Mouse (Mus musculus) embryonic facial prominence, embryonic 14.5 days (tissue): ENCODE measurements around the gene Ccl2. TPM values are rescaled to one million over a fixed set of nuclear protein-coding genes. Genes with fewer than 3 reads are reported as not detected.

Source experiments
- ATAC-seq: fragments of 200-750 bp; cut with Nextera tagmentation; 2 replicates; pipeline ENCODE4 v1.8.0; 2017; ENCODE audit warnings: low read depth, moderate number of reproducible peaks, moderate TSS enrichment
- DNase-seq: peaks from one replicate; pipeline ENCODE4 v3.0.0-alpha.2; 2015; ENCODE audit warnings: low spot score
- H3K27ac ChIP-seq: fragments of 300-500 bp; sonication (generic); replicated peaks from 2 replicates; pipeline ENCODE4 v1.5.1; 2014; ENCODE audit warnings: low read depth, mild to moderate bottlenecking, low read length, moderate library complexity
- H3K27me3 ChIP-seq: fragments of 300-500 bp; sonication (generic); replicated peaks from 2 replicates; pipeline ENCODE4 v1.6.1; 2014; ENCODE audit warnings: low read length; ENCODE audit not compliant: control insufficient read depth, insufficient read depth
- H3K36me3 ChIP-seq: fragments of 300-500 bp; sonication (generic); 2 replicates; pipeline ENCODE4 v1.6.1; 2014; ENCODE audit warnings: low read length, mixed read lengths; ENCODE audit not compliant: control insufficient read depth, insufficient read depth
- H3K4me1 ChIP-seq: fragments of 300-500 bp; sonication (generic); 2 replicates; pipeline ENCODE4 v1.6.1; 2014; ENCODE audit warnings: antibody characterized with exemption, low read length; ENCODE audit not compliant: control insufficient read depth, insufficient read depth
- H3K4me2 ChIP-seq: fragments of 300-500 bp; sonication (generic); 2 replicates; pipeline ENCODE4 v1.6.1; 2014; ENCODE audit warnings: low read depth, mild to moderate bottlenecking, low read length, moderate library complexity, mixed read lengths
- H3K4me3 ChIP-seq: fragments of 300-500 bp; sonication (generic); 2 replicates; pipeline ENCODE4 v1.5.1; 2014; ENCODE audit warnings: low read depth, mild to moderate bottlenecking, low read length
- H3K9ac ChIP-seq: fragments of 300-500 bp; sonication (generic); 2 replicates; pipeline ENCODE4 v1.6.1; 2014; ENCODE audit warnings: low read depth, mild to moderate bottlenecking, low read length, moderate library complexity, mixed read lengths
- H3K9me3 ChIP-seq: fragments of 300-500 bp; sonication (generic); 2 replicates; pipeline ENCODE4 v1.6.1; 2016; ENCODE audit warnings: low read length; ENCODE audit not compliant: control insufficient read depth
- WGBS: fragments of 180-500 bp; shearing (Covaris S2); extraction: QIAGEN DNeasy Blood & Tissue Kit; methylation state at CpG from one replicate; pipeline ENCODE4 v1.1.7; 2014; 5-methylcytosine and 5-hydroxymethylcytosine counted together
- polyA plus RNA-seq: library from polyadenylated mRNA; unstranded; fragments of >200 nt; fragmentation: Nextera tagmentation; extraction: Ambion mirVana; gene quantifications from 2 replicates; pipeline ENCODE4 v1.2.1, GENCODE M21; 2014

Gene Ccl2
- polyA plus RNA-seq, 1 experiment from 2014 or later, result 6.6 TPM

DNA sequence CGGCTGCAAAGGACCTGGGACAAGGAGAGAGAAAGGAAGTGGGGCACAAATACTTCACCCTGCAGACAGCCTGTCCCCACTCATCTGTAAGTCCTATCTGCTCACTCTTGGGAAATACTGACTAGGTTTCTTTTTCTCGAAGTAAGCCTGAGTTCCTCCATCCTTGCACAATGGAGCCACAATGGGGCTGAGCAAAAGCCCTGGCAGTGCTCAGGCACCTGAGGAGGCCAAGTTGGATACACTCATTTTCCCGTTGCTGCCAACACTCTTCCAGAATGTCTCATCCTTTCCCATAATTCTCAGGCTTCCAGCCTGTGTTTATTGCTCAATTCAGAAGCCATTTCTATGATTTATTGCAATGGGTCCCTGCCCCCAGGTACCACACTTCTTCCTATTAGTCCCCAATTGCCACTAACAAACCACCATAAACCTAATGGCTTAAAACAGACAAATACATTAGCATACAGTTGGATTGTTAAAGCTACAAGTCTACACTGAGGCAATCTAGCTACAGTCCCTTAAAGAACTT is 3.8 kb downstream of the Ccl2 start:
- WGBS, result 66% methylated on average over 3 of the region's 3 CpGs
- H3K27me3 ChIP-seq, result no peaks in the 10 kb centered on the region
- H3K4me3 ChIP-seq, result no peak overlapping the region
- no peak overlapping the region for H3K4me2 ChIP-seq
- H3K9me3 ChIP-seq, result no peaks in the 10 kb centered on the region
- H3K9ac ChIP-seq, result no peak overlapping the region
- no peak for DNase-seq
- no peak for ATAC-seq
- no peaks in the 10 kb centered on the region for H3K36me3 ChIP-seq
- H3K4me1 ChIP-seq, result no peaks in the 10 kb centered on the region
- H3K27ac ChIP-seq, result no peak overlapping the region

DNA sequence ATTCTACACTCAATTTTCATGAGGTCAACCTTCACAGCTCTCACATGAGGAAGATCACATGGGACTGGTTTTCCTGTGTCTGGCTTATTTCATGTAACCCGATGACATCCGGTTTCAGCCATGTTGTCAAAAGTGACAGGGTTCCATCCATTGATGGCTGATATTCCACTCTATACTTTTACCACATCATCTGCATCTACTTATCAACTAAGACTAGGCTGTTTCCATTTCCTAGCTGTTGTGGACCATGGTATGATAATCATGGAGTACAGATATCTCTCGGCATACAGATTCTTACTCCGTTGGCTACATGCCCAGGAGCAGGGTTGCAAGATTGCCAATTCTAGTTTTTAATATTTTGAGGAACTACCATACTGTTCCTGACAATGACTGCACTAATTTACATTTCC is 6.3 kb downstream of the Ccl2 start:
- Histone ChIP-seq H3K27ac (no peak overlapping the region), H3K4me3 (no peak overlapping the region), H3K9ac (no peak overlapping the region), H3K36me3 (no peaks in the 10 kb centered on the region), H3K9me3 (no peaks in the 10 kb centered on the region), H3K4me2 (no peak overlapping the region), H3K4me1 (no peaks in the 10 kb centered on the region), H3K27me3 (no peaks in the 10 kb centered on the region)
- ATAC-seq (no peak), DNase-seq (peak; percentile 43)
- WGBS, result 73% methylated on average over 4 of the region's 4 CpGs

DNA sequence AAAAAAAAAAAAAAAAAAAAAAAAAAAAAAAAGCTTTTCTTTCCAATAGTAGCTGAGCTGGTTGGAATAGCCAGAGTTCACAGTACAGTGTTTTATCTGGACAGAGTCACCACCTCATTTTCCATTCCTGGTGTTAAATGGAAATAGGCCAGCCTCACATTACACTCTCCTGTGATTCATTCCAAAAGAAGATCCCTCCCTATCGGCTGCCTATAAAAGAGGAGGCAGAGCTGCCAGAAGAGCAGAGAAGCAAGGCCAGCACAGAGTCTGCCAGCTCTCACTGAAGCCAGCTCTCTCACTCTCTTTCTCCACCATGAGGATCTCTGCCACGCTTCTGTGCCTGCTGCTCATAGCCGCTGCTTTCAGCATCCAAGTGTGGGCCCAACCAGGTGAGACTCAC is 10.1 kb downstream of the Ccl2 start, which contains the start of gene Ccl7:
Gene Ccl7, plus strand, starts transcription at position 242 of the 400 bp plus-strand sequence.
- H3K27me3 ChIP-seq, result no peaks in the 10 kb centered on the region
- no peak within 1 kb of the TSS for H3K4me3 ChIP-seq
- H3K36me3 ChIP-seq, result no peaks in the 10 kb centered on the region
- no peak for ATAC-seq
- H3K9me3 ChIP-seq, result no peaks in the 10 kb centered on the region
- H3K27ac ChIP-seq, result no peak within 1 kb of the TSS
- no peaks in the 10 kb centered on the region; the same call in 1 of the 2 replicates for H3K4me1 ChIP-seq
- no peak within 1 kb of the TSS for H3K4me2 ChIP-seq
- 68% methylated on average over 3 of the region's 3 CpGs for WGBS
- no peak within 1 kb of the TSS for H3K9ac ChIP-seq
- peak; percentile 32 for DNase-seq

DNA sequence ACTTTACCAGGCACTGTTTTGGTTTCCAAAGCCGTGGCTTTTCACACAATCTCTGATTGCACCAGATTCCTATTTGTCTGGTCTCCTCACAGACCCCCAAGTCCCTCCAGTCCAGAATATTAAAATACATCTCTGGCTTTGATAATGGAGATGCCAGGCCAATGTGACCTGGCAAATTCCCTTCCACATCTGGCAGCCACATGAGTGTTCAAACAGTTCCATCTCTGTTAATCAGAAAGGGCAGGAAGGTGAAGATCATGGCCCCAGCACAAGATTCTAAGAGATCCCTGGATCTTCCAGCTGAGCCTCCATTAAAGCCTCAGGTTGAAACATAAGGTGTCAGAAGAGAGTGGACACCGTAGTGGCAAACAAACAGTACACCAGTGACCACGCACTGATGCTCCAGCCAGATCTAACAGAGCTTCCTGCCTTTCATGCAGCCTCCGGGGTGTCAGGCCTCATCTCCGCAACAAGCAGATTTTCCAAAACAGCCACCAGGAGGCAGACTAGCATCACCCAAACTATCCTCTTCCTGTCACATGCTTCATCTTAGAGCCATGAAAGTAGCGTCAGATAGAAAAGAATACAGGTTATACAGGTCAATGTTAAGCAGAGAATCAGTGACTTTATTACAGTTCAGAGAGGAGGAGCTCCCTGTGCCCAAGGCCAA is 12.5 kb downstream of the Ccl2 start:
- H3K27me3 ChIP-seq, result no peaks in the 10 kb centered on the region
- no peak overlapping the region for H3K9ac ChIP-seq
- DNase-seq, result peak; percentile 29
- no peak overlapping the region for H3K4me3 ChIP-seq
- H3K36me3 ChIP-seq, result no peaks in the 10 kb centered on the region
- 17% methylated on average over 6 of the region's 6 CpGs for WGBS
- ATAC-seq, result no peak
- H3K4me2 ChIP-seq, result no peak overlapping the region
- H3K9me3 ChIP-seq, result no peaks in the 10 kb centered on the region
- no peak overlapping the region for H3K27ac ChIP-seq
- H3K4me1 ChIP-seq, result no peaks in the 10 kb centered on the region; the same call in 1 of the 2 replicates

DNA sequence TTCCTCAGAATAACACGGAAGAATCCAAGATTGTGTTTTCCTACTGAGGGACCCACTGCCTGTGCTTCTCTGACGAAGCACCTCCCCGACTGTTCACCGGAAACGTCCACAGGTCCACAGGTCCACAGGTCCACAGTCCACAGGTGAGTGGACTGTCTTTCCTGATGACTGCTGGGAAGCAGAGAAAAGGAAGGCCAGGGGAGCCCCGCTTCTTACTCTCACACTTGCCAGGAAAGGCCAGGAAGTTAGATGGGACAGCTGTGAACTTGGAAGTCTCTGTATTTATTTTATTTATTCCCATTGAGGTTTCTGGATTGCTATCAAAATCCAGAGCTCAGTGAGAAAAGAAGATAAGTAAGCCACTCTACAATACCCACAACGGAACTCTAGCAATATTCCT is 18.5 kb downstream of the Ccl2 start:
- no peak overlapping the region for H3K9ac ChIP-seq
- H3K4me1 ChIP-seq, result no peaks in the 10 kb centered on the region
- WGBS, result 80% methylated on average over 7 of the region's 7 CpGs
- H3K4me3 ChIP-seq, result no peak overlapping the region
- no peak overlapping the region for H3K4me2 ChIP-seq
- no peak for DNase-seq
- no peak for ATAC-seq
- no peaks in the 10 kb centered on the region for H3K27me3 ChIP-seq
- no peaks in the 10 kb centered on the region for H3K36me3 ChIP-seq
- H3K9me3 ChIP-seq, result no peaks in the 10 kb centered on the region
- no peak overlapping the region for H3K27ac ChIP-seq

DNA sequence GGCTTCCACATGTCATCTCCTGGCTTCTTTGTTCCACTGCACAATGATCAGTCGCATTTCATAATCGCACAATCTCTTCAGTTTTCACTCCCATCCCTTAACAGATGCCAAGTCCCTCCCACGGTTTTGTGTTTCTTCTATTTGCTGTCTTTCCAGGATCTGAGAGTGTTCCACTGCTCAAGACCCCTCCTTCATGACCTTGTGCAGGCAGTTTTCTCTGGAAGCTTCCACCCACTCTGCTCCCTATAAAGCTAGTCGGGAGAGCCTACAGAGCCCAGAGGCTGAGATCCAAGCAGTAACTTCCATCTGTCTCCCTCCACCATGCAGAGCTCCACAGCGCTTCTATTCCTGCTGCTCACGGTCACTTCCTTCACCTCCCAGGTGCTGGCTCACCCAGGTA is 22.3 kb downstream of the Ccl2 start, which contains the start of gene Ccl11:
Gene Ccl11, plus strand, starts transcription at position 178 of the 400 bp plus-strand sequence.
- H3K9ac ChIP-seq, result no peak within 1 kb of the TSS
- ATAC-seq (no peak), DNase-seq (peak; percentile 16)

DNA sequence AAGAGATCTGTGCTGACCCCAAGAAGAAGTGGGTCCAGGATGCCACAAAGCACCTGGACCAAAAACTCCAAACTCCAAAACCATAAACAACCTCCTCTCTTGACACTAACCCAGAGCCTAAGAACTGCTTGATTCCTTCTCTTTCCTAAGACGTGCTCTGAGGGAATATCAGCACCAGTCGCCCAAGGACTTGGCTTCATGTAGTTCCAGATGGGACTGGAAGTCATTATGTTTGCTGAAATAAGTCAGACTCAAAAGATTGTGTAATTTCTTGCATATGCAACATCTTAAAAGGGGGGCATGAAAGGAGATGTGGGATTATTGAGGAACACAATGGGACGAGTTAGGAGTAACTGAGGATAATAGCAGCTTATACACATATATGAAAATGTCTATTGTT is 26.9 kb downstream of the Ccl2 start:
- no peaks in the 10 kb centered on the region for H3K27me3 ChIP-seq
- H3K9me3 ChIP-seq, result no peaks in the 10 kb centered on the region
- DNase-seq (peak; percentile 59), ATAC-seq (no peak)
- no peak overlapping the region for H3K9ac ChIP-seq
- no peak overlapping the region for H3K4me2 ChIP-seq
- H3K4me1 ChIP-seq, result no peaks in the 10 kb centered on the region
- no peak overlapping the region for H3K4me3 ChIP-seq
- WGBS, result 30% methylated on average over 3 of the region's 3 CpGs
- H3K27ac ChIP-seq, result no peak overlapping the region
- H3K36me3 ChIP-seq, result no peaks in the 10 kb centered on the region

More for the DNA sequence above, 22.3 kb downstream of the Ccl2 start, which contains the start of gene Ccl11:
- Histone ChIP-seq H3K27ac (no peak within 1 kb of the TSS), H3K4me2 (no peak within 1 kb of the TSS), H3K4me3 (no peak within 1 kb of the TSS), H3K9me3 (no peaks in the 10 kb centered on the region), H3K36me3 (no peaks in the 10 kb centered on the region), H3K4me1 (no peaks in the 10 kb centered on the region), H3K27me3 (no peaks in the 10 kb centered on the region)
- WGBS, result 69% methylated on average over 6 of the region's 6 CpGs

DNA sequence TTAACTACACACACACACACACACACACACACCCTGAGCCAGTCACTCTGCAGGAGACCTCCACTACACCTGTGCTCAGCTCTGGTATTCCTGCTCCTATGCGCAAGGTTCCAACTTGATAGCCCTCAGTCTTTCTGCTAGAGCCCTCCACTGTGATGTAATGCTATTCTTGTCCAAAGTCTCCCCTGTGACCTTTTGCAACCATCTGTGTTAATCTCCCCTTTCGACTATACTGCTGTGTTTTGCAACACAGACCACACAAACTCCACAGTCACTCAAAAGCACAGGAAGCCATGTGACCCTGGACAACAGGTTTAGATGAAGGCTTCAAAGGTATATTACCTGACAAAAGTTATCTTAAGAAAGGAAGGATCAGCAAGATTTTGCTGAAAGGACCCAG is 28.1 kb downstream of the Ccl2 start:
- no peaks in the 10 kb centered on the region for H3K9me3 ChIP-seq
- no peak for ATAC-seq
- 71% methylated on average over 2 of the region's 2 CpGs for WGBS
- H3K27ac ChIP-seq, result no peak overlapping the region
- no peaks in the 10 kb centered on the region for H3K36me3 ChIP-seq
- DNase-seq, result no peak
- H3K4me3 ChIP-seq, result no peak overlapping the region
- no peaks in the 10 kb centered on the region for H3K4me1 ChIP-seq
- H3K9ac ChIP-seq, result no peak overlapping the region
- 0 out of 2 replicates have a peak, but pooled peaks cover 2% of the 10 kb centered on the region for H3K27me3 ChIP-seq
- no peak overlapping the region for H3K4me2 ChIP-seq
